Mouse (Mus musculus) cortical plate, adult 2 months (tissue): ENCODE results near the gene Trmt112.

Experiments used
- CTCF ChIP-seq: fragments of 200-500 bp; IDR thresholded peaks from 2 replicates; pipeline ENCODE4 v1.5.1; 2011; ENCODE audit warnings: mild to moderate bottlenecking, control low read depth, low read length; ENCODE audit not compliant: insufficient read depth; ENCODE audit errors: extremely low read depth
- POLR2A ChIP-seq: fragments of 200-500 bp; IDR thresholded peaks from 2 replicates; pipeline ENCODE4 v1.6.1; 2011; ENCODE audit warnings: mild to moderate bottlenecking, low read length, control low read depth; ENCODE audit not compliant: insufficient read depth; ENCODE audit errors: extremely low read depth

DNA sequence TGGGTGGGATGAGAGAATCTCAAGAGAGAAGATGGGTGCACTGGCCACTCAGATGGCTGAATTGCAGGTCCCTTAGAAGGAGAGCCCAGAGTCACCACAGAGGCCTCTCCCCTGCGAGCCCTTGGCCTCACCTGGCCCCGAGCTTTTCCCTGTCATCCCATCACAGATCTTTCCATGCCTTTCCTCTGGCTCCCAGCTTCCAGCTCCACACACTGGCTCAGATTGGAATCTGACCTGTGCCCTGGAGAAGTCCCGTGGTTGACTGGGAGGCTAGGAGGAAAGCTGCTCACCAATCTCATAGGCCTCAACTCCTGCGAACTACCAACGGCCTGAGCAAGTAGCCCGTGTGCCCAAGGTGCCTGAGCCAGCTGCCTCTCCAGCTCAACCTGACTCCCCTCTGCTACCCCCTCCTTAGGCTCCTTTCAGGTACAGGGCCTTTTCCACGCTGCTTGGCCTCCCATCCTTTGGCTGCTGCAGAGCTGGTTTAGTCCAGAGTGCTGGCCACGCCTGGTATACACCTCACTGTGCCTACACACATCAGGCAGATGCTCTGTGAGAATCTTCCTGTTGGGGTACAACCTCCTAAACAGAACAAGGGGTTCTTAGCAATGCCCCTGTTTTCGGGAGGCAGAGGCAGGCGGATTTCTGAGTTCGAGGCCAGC, 3.9 kb upstream of the Trmt112 start:
- TF ChIP-seq POLR2A = no peak
- TF ChIP-seq CTCF = no peak
